Mouse (Mus musculus): ENCODE measurements around the gene Ank3. TPM values are rescaled to one million over a fixed set of nuclear protein-coding genes. Genes with fewer than 3 reads are reported as not detected.

Ank3 gene
- polyA plus RNA-seq, 1 experiment from 2014 or later: 102 TPM

GRCm38 (mm10) chr10:69781491-69781890, 382.9 kb downstream of the Ank3 start:
- H3K27me3 ChIP-seq: no peaks in the 10 kb centered on the region
- no peaks in the 10 kb centered on the region for H3K9me3 ChIP-seq
- no peak overlapping the region for H3K9ac ChIP-seq (replicated peaks)
- no peaks in the 10 kb centered on the region for H3K36me3 ChIP-seq
- peaks cover 18% of the 10 kb centered on the region for H3K4me1 ChIP-seq (replicated peaks)
- no peak overlapping the region for H3K4me2 ChIP-seq (replicated peaks)
- no peak overlapping the region for H3K4me3 ChIP-seq (replicated peaks)
- peak; percentile 70 for ATAC-seq
- 20% methylated on average over 8 of the region's 8 CpGs for WGBS
- H3K27ac ChIP-seq: no peak overlapping the region

GRCm38 (mm10) chr10:69785235-69785634, 386.7 kb downstream of the Ank3 start:
- whole genome bisulfite sequencing: 63% methylated on average over 7 of the region's 7 CpGs
- no peak for ATAC-seq
- H3K9me3 ChIP-seq: no peaks in the 10 kb centered on the region
- H3K4me3 ChIP-seq (replicated peaks): no peak overlapping the region
- no peaks in the 10 kb centered on the region for H3K27me3 ChIP-seq
- H3K9ac ChIP-seq (replicated peaks): no peak overlapping the region
- no peak overlapping the region for H3K27ac ChIP-seq
- no peaks in the 10 kb centered on the region for H3K36me3 ChIP-seq
- no peak overlapping the region for H3K4me2 ChIP-seq (replicated peaks)
- peaks cover 31% of the 10 kb centered on the region for H3K4me1 ChIP-seq (replicated peaks)

GRCm38 (mm10) chr10:69785692-69786091, 387.1 kb downstream of the Ank3 start:
- WGBS: 81% methylated on average over 8 of the region's 8 CpGs
- Histone ChIP-seq H3K4me3 (replicated peaks) (no peak overlapping the region), H3K4me1 (replicated peaks) (peaks cover 31% of the 10 kb centered on the region), H3K4me2 (replicated peaks) (no peak overlapping the region), H3K9ac (replicated peaks) (no peak overlapping the region), H3K27me3 (no peaks in the 10 kb centered on the region), H3K36me3 (no peaks in the 10 kb centered on the region), H3K27ac (no peak overlapping the region), H3K9me3 (no peaks in the 10 kb centered on the region)
- no peak for ATAC-seq

GRCm38 (mm10) chr10:69786220-69786993, 387.8 kb downstream of the Ank3 start:
- H3K4me2 ChIP-seq (replicated peaks): no peak overlapping the region
- peaks cover 31% of the 10 kb centered on the region for H3K4me1 ChIP-seq (replicated peaks)
- ATAC-seq: no peak
- WGBS: 66% methylated on average over 13 of the region's 13 CpGs
- no peaks in the 10 kb centered on the region for H3K27me3 ChIP-seq
- no peaks in the 10 kb centered on the region for H3K36me3 ChIP-seq
- no peak overlapping the region for H3K27ac ChIP-seq
- no peak overlapping the region for H3K9ac ChIP-seq (replicated peaks)
- no peaks in the 10 kb centered on the region for H3K9me3 ChIP-seq
- no peak overlapping the region for H3K4me3 ChIP-seq (replicated peaks)

- Histone ChIP-seq H3K9ac (replicated peaks) (no peak overlapping the region), H3K27ac (peak overlapping the region; percentile 25; the same call in 1 of the 2 replicates), H3K27me3 (no peaks in the 10 kb centered on the region), H3K4me1 (replicated peaks) (peaks cover 36% of the 10 kb centered on the region), H3K4me3 (replicated peaks) (no peak overlapping the region), H3K36me3 (no peaks in the 10 kb centered on the region), H3K9me3 (no peaks in the 10 kb centered on the region), H3K4me2 (replicated peaks) (peak overlapping the region; percentile 32)
- no peak for ATAC-seq
- WGBS: 45% methylated on average over 10 of the region's 10 CpGs
Observed at GRCm38 (mm10) chr10:69787379-69787778, 388.8 kb downstream of the Ank3 start.

GRCm38 (mm10) chr10:69790606-69791005, 392.0 kb downstream of the Ank3 start:
- H3K27me3 ChIP-seq: no peaks in the 10 kb centered on the region
- H3K9ac ChIP-seq (replicated peaks): no peak overlapping the region
- ATAC-seq: no peak
- no peak overlapping the region for H3K4me2 ChIP-seq (replicated peaks)
- H3K27ac ChIP-seq: no peak overlapping the region
- no peaks in the 10 kb centered on the region for H3K9me3 ChIP-seq
- H3K4me1 ChIP-seq (replicated peaks): peaks cover 35% of the 10 kb centered on the region
- 64% methylated on average over 4 of the region's 4 CpGs for WGBS
- H3K4me3 ChIP-seq (replicated peaks): no peak overlapping the region
- no peaks in the 10 kb centered on the region for H3K36me3 ChIP-seq

GRCm38 (mm10) chr10:69791951-69792350, 393.4 kb downstream of the Ank3 start:
- H3K9ac ChIP-seq (replicated peaks): no peak overlapping the region
- H3K9me3 ChIP-seq: no peaks in the 10 kb centered on the region
- WGBS: 58% methylated on average over 7 of the region's 7 CpGs
- H3K4me3 ChIP-seq (replicated peaks): no peak overlapping the region
- no peak overlapping the region for H3K4me2 ChIP-seq (replicated peaks)
- no peak for ATAC-seq
- H3K4me1 ChIP-seq (replicated peaks): peaks cover 34% of the 10 kb centered on the region
- H3K27ac ChIP-seq: no peak overlapping the region
- H3K27me3 ChIP-seq: no peaks in the 10 kb centered on the region
- no peaks in the 10 kb centered on the region for H3K36me3 ChIP-seq

- Histone ChIP-seq H3K4me1 (replicated peaks) (peaks cover 33% of the 10 kb centered on the region), H3K4me2 (replicated peaks) (no peak overlapping the region), H3K9ac (replicated peaks) (no peak overlapping the region), H3K27ac (no peak overlapping the region), H3K36me3 (no peaks in the 10 kb centered on the region), H3K4me3 (replicated peaks) (no peak overlapping the region), H3K27me3 (no peaks in the 10 kb centered on the region), H3K9me3 (no peaks in the 10 kb centered on the region)
- ATAC-seq: no peak
- WGBS: 64% methylated on average over 9 of the region's 9 CpGs
Observed at GRCm38 (mm10) chr10:69792400-69792799, 393.8 kb downstream of the Ank3 start.

GRCm38 (mm10) chr10:69793079-69793478, 394.5 kb downstream of the Ank3 start:
- Histone ChIP-seq H3K4me2 (replicated peaks) (no peak overlapping the region), H3K9me3 (no peaks in the 10 kb centered on the region), H3K4me1 (replicated peaks) (peaks cover 34% of the 10 kb centered on the region), H3K9ac (replicated peaks) (no peak overlapping the region), H3K27me3 (no peaks in the 10 kb centered on the region), H3K4me3 (replicated peaks) (no peak overlapping the region), H3K27ac (no peak overlapping the region), H3K36me3 (no peaks in the 10 kb centered on the region)
- WGBS: 33% methylated on average over 9 of the region's 9 CpGs
- peak; percentile 65; the same call in 1 of the 2 replicates for ATAC-seq

- Histone ChIP-seq H3K4me2 (replicated peaks) (no peak overlapping the region), H3K9me3 (no peaks in the 10 kb centered on the region), H3K9ac (replicated peaks) (no peak overlapping the region), H3K27me3 (no peaks in the 10 kb centered on the region), H3K36me3 (no peaks in the 10 kb centered on the region), H3K27ac (no peak overlapping the region), H3K4me1 (replicated peaks) (peaks cover 42% of the 10 kb centered on the region), H3K4me3 (replicated peaks) (no peak overlapping the region)
- 87% methylated on average over 3 of the region's 3 CpGs for WGBS
- ATAC-seq: no peak
Observed at GRCm38 (mm10) chr10:69795656-69796055, 397.1 kb downstream of the Ank3 start.

GRCm38 (mm10) chr10:69796421-69796886, 397.9 kb downstream of the Ank3 start:
- WGBS: 78% methylated on average over 8 of the region's 8 CpGs
- ATAC-seq: no peak
- Histone ChIP-seq H3K27me3 (no peaks in the 10 kb centered on the region), H3K4me2 (replicated peaks) (no peak overlapping the region), H3K4me1 (replicated peaks) (peaks cover 43% of the 10 kb centered on the region), H3K4me3 (replicated peaks) (no peak overlapping the region), H3K9me3 (no peaks in the 10 kb centered on the region), H3K27ac (no peak overlapping the region), H3K36me3 (no peaks in the 10 kb centered on the region), H3K9ac (replicated peaks) (no peak overlapping the region)

GRCm38 (mm10) chr10:69803135-69803756, 404.7 kb downstream of the Ank3 start:
- Histone ChIP-seq H3K4me2 (replicated peaks) (peak overlapping the region; percentile 22; the same call in 1 of the 2 replicates), H3K9ac (replicated peaks) (no peak overlapping the region), H3K36me3 (no peaks in the 10 kb centered on the region), H3K4me3 (replicated peaks) (no peak overlapping the region), H3K9me3 (no peaks in the 10 kb centered on the region), H3K27me3 (no peaks in the 10 kb centered on the region), H3K4me1 (replicated peaks) (peaks cover 35% of the 10 kb centered on the region), H3K27ac (peak overlapping the region; percentile 80)
- peak; percentile 80 for ATAC-seq
- WGBS: 66% methylated on average over 14 of the region's 14 CpGs

Measured in midbrain, embryonic 13.5 days (tissue).